Mouse (Mus musculus) retina, adult 2 months (tissue): ENCODE results near the gene Mgat2.

Experiments
- DNase-seq: peaks from one replicate; pipeline ENCODE4 v3.0.0-alpha.2; 2012; ENCODE audit warnings: low read depth, low spot score

The Mgat2 gene

GRCm38 (mm10) chr12:69211057-69211456 is 27.1 kb downstream of the Mgat2 start:
- no peak for DNase-seq

DNA sequence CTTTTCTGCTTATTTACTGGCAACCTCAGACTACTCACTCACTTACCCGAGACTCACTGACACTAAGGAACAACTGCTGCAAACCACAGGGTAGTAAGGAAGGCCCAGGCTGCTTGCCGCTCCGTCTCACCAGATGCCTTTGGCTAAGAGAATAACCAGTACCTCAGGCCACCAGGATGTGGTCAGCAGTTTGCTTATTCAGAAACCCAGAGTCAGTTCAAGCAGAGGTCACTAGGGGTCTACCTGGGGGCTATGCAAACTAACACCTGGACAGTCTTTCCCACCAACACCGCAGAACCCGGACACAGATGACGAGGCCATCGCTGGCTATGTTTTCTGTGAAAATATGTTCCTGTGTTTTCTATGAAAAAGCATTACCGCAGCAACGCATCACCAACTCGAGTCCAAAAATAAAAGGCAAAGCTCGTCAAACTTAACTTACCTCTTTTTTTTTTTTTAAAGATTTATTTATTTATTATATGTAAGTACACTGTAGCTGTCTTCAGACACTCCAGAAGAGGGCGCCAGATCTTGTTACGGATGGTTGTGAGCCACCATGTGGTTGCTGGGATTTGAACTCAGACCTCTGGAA is 29.3 kb downstream of the Mgat2 start:
- no peak for DNase-seq

DNA sequence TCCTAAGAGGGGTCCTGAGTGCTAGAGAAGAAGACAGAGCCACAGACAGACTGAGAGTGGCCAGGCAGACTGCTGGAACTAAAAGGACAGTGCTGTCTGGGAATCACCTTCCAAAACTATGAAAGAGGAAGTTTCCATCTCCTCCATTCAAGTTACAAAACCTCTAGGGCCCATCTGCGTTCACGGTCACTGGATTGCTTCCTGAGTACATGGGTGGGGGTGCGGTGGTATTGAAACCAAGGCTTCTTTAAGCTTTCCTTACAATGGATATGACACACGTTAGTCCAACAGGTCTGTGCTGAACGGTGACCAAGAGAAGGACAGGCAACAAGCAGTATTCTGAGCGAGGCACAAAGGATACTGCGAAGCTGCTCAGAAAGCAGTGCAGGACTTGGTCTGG is 30.4 kb downstream of the Mgat2 start:
- no peak for DNase-seq

GRCm38 (mm10) chr12:69215000-69215785 is 31.2 kb downstream of the Mgat2 start:
- DNase-seq = no peak

DNA sequence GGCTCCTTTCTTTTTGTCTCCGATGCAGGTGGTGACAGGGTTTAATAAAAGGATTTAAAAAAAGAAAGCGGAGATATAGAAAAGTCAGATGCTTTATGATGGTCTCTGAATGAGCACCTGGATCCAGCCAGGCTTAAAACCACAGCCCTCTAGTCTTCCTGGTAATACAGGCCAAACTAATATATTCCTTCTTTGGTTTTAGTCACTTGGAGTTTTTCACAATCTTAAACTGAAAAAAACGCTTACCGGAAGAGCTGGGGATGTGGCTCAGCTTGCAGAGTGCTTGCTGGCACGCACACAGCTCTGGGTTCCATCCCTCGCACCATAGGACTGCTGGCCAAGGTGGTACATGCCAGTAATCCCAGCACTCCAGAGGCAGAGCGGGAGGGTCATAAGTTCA is 32.6 kb downstream of the Mgat2 start:
- DNase-seq = no peak

- no peak for DNase-seq
Measured at GRCm38 (mm10) chr12:69220613-69221277, 36.8 kb downstream of the Mgat2 start.

GRCm38 (mm10) chr12:69227776-69228466 is 44.0 kb downstream of the Mgat2 start, which contains the start of gene Pole2:
TSS of gene Pole2 (minus strand) at chr12:69228195.
- DNase-seq = no peak

DNA sequence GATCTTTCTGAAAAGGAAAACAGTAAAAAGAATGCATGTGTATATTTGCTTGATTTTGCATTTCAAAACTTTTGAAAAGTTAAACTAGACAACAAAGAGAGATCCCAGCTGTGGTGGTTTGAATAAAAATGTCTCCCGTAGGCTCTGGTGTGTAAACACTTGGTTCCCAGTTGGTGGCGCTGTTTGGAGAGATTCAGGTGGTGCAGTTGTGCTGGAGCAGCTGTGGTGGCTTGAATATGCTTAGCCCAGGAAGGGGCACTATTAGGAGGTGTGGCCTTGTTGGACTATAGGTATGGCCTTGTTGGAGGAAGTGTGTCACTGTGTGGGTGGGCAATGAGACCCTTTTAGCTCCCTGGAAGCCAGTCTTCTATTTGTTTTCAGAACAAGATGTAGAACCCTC is 45.3 kb downstream of the Mgat2 start:
- DNase-seq = no peak

GRCm38 (mm10) chr12:69235782-69236181 is 51.8 kb downstream of the Mgat2 start:
- no peak for DNase-seq
